Mouse (Mus musculus) midbrain, postnatal 0 days (tissue): Measurements from ENCODE around the gene Stac2. TPM values are rescaled to one million over a fixed set of nuclear protein-coding genes. Genes with fewer than 3 reads are reported as not detected.

Experiments
- ATAC-seq: fragments of 200-750 bp; cut with Nextera tagmentation; 2 replicates; pipeline ENCODE4 v1.8.0; 2017; ENCODE audit warnings: moderate number of reproducible peaks, mild to moderate bottlenecking, moderate TSS enrichment, moderate library complexity; ENCODE audit not compliant: low FRiP score
- DNase-seq: peaks from one replicate; pipeline ENCODE4 v3.0.0-alpha.2; 2015; ENCODE audit warnings: low spot score
- H3K27ac ChIP-seq: fragments of 300-500 bp; sonication (generic); 2 replicates; pipeline ENCODE4 v1.5.1; 2014; ENCODE audit warnings: low read depth, mild to moderate bottlenecking, low read length, mixed read lengths
- H3K27me3 ChIP-seq: fragments of 300-500 bp; sonication (generic); 2 replicates; pipeline ENCODE4 v1.6.1; 2014; ENCODE audit warnings: low read length, control low read depth, mixed read lengths; ENCODE audit not compliant: insufficient read depth
- H3K36me3 ChIP-seq: fragments of 300-500 bp; sonication (generic); 2 replicates; pipeline ENCODE4 v1.6.1; 2014; ENCODE audit warnings: low read length, control low read depth, mixed read lengths; ENCODE audit not compliant: insufficient read depth
- H3K4me1 ChIP-seq: fragments of 300-500 bp; sonication (generic); 2 replicates; pipeline ENCODE4 v1.6.1; 2014; ENCODE audit warnings: mild to moderate bottlenecking, control low read depth, antibody characterized with exemption, low read length, mixed read lengths; ENCODE audit not compliant: insufficient read depth
- H3K4me2 ChIP-seq: fragments of 300-500 bp; sonication (generic); 2 replicates; pipeline ENCODE4 v1.6.1; 2014; ENCODE audit warnings: low read depth, mild to moderate bottlenecking, low read length, mixed read lengths; ENCODE audit not compliant: poor library complexity, severe bottlenecking
- H3K4me3 ChIP-seq: fragments of 300-500 bp; sonication (generic); 2 replicates; pipeline ENCODE4 v1.5.1; 2014; ENCODE audit warnings: low read depth, mild to moderate bottlenecking, low read length, moderate library complexity
- H3K9ac ChIP-seq: fragments of 300-500 bp; sonication (generic); replicated peaks from 2 replicates; pipeline ENCODE4 v1.6.1; 2014; ENCODE audit warnings: mild to moderate bottlenecking, low read length, moderate library complexity, mixed read lengths; ENCODE audit not compliant: poor library complexity, severe bottlenecking
- H3K9me3 ChIP-seq: fragments of 300-500 bp; sonication (generic); 2 replicates; pipeline ENCODE4 v1.6.1; 2016; ENCODE audit warnings: low read length, control low read depth
- CTCF ChIP-seq: IDR thresholded peaks from 2 replicates; pipeline ENCODE4 v1.5.1; 2016; ENCODE audit warnings: antibody characterized with exemption, mild to moderate bottlenecking
- WGBS: fragments of 180-500 bp; shearing (Covaris S2); extraction: QIAGEN DNeasy Blood & Tissue Kit; methylation state at CpG from one replicate; pipeline ENCODE4 v1.1.7; 2014; 5-methylcytosine and 5-hydroxymethylcytosine counted together
- polyA plus RNA-seq: library from polyadenylated mRNA; unstranded; fragments of >200 nt; fragmentation: Nextera tagmentation; extraction: Ambion mirVana; gene quantifications from 2 replicates; pipeline ENCODE4 v1.2.1, GENCODE M21; 2015
- total RNA-seq: library from RNA; depleted of rRNA; stranded (reverse); fragments of >200 nt; gene quantifications from 2 replicates; pipeline ENCODE4 v1.2.3, GENCODE M21; 2014

Gene Stac2
- total and polyA plus RNA-seq, 2 experiments from 2014 or later = 3.5 to 8.3 TPM

DNA sequence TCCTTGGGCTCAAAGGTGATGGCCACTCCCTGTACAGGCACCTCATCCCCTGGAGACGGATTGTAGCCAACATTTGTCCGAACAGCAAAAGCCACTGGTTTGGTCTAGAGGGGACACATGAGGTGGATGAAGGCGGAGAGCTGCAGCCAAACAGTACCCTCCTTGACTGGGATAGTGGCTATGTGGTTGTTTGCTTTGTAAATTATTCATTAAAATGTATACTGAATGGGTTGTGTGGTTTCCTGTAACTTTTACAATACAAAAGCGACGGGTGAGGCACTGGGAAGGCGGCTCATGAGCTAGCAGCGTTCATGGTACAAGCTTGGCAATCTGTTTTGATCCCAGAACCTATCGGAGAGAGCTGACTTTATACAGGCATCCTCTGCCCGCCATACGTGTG is 40.4 kb downstream of the Stac2 start:
- H3K4me1 ChIP-seq = no peaks in the 10 kb centered on the region
- peaks cover 71% of the 10 kb centered on the region for H3K36me3 ChIP-seq
- H3K4me3 ChIP-seq = no peak overlapping the region
- H3K9me3 ChIP-seq = no peaks in the 10 kb centered on the region
- DNase-seq (no peak), ATAC-seq (no peak)
- H3K4me2 ChIP-seq = no peak overlapping the region
- WGBS = 87% methylated on average over 10 of the region's 10 CpGs
- no peaks in the 10 kb centered on the region for H3K27me3 ChIP-seq
- no peak overlapping the region for H3K9ac ChIP-seq
- no peak overlapping the region for H3K27ac ChIP-seq
- TF ChIP-seq CTCF = no peak

DNA sequence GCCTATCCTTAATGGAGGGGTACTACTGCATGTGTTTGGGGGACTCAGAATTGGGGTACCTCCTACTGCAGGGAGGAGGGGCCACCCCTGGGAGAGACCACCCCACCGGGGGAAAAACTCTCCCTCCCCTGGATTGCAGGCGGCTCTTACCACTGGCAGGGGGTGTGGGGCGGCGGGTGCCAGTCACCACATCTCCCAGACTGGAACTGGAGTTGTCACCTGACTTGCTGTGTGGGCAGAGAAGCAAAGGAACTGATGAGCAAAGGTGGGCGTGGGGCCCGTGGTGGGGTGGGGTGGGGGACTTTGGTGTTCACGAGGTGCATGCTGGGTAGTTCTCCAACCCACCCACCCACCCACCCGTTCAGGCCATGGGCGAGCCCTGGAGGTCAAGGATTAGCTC is 41.5 kb downstream of the Stac2 start:
- no peak for ATAC-seq
- 59% methylated on average over 4 of the region's 9 CpGs for WGBS
- Histone ChIP-seq H3K4me3 (no peak overlapping the region), H3K27ac (no peak overlapping the region), H3K36me3 (peaks cover 68% of the 10 kb centered on the region), H3K9ac (no peak overlapping the region), H3K4me2 (no peak overlapping the region), H3K9me3 (no peaks in the 10 kb centered on the region), H3K4me1 (no peaks in the 10 kb centered on the region), H3K27me3 (no peaks in the 10 kb centered on the region)
- no peak for DNase-seq
- TF ChIP-seq CTCF = no peak

DNA sequence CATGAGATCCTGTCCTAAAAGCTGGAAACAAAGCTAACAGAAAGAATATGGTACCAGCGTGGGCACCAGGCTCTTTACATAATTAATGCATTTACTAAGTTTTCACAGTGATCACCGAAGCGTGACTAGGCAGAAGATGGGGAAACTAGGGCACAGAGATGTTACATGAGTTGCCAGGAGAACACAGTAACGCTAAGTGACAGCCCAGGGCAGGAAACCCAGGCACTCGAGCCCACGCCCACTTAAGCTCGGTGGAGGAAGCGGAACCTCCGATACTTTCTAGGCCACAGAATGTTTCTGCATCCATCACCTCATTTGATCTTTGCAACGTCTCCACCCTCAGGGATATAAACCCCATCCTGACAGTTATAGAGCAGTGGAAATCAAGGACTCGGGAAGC is 45.2 kb downstream of the Stac2 start:
- ATAC-seq (no peak), DNase-seq (no peak)
- H3K27me3 ChIP-seq = no peaks in the 10 kb centered on the region
- H3K27ac ChIP-seq = no peak overlapping the region
- no peak overlapping the region for H3K9ac ChIP-seq
- H3K4me3 ChIP-seq = no peak overlapping the region
- WGBS = 84% methylated on average over 11 of the region's 11 CpGs
- no peaks in the 10 kb centered on the region for H3K9me3 ChIP-seq
- H3K36me3 ChIP-seq = peaks cover 67% of the 10 kb centered on the region
- no peaks in the 10 kb centered on the region for H3K4me1 ChIP-seq
- TF ChIP-seq CTCF = no peak
- no peak overlapping the region for H3K4me2 ChIP-seq

DNA sequence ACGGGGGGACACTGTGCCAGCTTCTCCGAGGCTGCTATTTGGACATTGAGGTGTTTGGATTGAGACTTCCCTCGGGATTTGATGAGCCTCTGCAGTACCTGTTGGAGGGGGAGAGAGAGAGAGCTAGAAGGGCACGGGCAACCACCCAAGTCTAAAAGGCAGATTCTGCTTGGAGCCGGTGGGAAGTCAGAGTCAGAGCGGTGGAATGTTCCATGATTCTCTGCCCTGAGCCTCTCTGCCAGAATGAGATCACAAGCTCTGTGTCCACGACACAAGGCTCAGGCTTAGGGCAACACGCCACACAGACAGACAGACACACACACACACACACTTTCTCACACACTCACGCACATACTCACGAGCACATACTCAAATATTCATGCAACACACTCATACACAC is 47.6 kb downstream of the Stac2 start:
- TF ChIP-seq CTCF = no peak
- ATAC-seq (no peak), DNase-seq (no peak)
- Histone ChIP-seq H3K9me3 (no peaks in the 10 kb centered on the region), H3K27me3 (no peaks in the 10 kb centered on the region), H3K4me1 (no peaks in the 10 kb centered on the region), H3K36me3 (peaks cover 52% of the 10 kb centered on the region), H3K9ac (no peak overlapping the region), H3K27ac (no peak overlapping the region), H3K4me2 (no peak overlapping the region), H3K4me3 (no peak overlapping the region)
- 81% methylated on average over 10 of the region's 10 CpGs for WGBS

DNA sequence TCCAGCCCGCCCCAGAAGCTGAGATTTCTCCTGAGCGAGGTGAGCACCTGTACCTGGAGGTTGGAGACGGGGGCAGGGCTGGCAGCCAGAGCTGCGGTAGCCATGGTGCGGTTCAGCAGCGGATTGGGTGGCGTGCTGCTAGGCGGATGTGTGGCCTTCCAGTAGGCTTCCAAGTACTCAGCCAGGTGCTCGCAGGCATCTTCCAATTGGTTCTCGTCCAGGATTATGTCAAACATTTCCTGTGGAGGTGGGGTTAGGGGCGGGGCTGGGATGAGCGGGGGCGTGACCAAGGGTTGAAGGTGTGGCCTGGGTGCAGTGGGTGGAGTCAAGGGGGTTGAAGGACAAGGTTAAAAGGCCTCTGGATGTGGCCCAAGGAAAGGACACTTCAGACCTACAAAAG is 48.2 kb downstream of the Stac2 start:
- TF ChIP-seq CTCF = no peak
- no peaks in the 10 kb centered on the region for H3K9me3 ChIP-seq
- H3K27me3 ChIP-seq = no peaks in the 10 kb centered on the region
- H3K27ac ChIP-seq = no peak overlapping the region
- WGBS = 56% methylated on average over 13 of the region's 13 CpGs
- H3K4me2 ChIP-seq = no peak overlapping the region
- H3K4me1 ChIP-seq = no peaks in the 10 kb centered on the region
- no peak overlapping the region for H3K9ac ChIP-seq
- ATAC-seq = no peak
- DNase-seq = no peak
- H3K36me3 ChIP-seq = peaks cover 46% of the 10 kb centered on the region
- no peak overlapping the region for H3K4me3 ChIP-seq

DNA sequence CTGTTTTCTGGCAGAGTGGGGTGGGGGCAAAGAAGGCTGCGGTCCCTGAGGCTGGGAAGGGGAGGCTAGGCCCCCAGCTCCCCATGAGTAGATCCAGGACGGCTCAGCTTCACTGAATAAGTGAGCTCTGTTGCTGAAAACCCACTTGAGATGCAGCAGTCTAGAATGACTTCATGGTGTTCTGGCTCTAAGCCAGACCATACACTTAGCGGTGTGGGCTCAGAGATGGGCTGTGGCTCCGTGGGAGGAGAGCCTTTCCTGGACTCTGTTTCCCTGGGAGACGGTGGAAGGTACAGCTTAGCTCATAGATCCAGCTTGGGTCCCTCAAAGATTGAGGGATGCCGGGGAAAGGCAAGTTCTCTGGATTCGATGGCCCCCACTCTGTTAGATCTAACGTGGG is 49.1 kb downstream of the Stac2 start:
- H3K27me3 ChIP-seq = no peaks in the 10 kb centered on the region
- ATAC-seq (no peak), DNase-seq (no peak)
- 0 out of 2 replicates have a peak overlapping the region, but pooled peaks have one; percentile 12 for H3K27ac ChIP-seq
- no peaks in the 10 kb centered on the region for H3K9me3 ChIP-seq
- H3K4me2 ChIP-seq = no peak overlapping the region
- no peak for TF ChIP-seq CTCF
- H3K9ac ChIP-seq = no peak overlapping the region
- peaks cover 37% of the 10 kb centered on the region for H3K36me3 ChIP-seq
- no peaks in the 10 kb centered on the region for H3K4me1 ChIP-seq
- H3K4me3 ChIP-seq = no peak overlapping the region
- 69% methylated on average over 8 of the region's 8 CpGs for WGBS
